Mouse (Mus musculus) forebrain, embryonic 11.5 days (tissue): ENCODE data around the gene Myo9b. TPM values are rescaled to one million over a fixed set of nuclear protein-coding genes. Genes with fewer than 3 reads are reported as not detected.

Experiments
- ATAC-seq: fragments of 200-750 bp; cut with Nextera tagmentation; replicated peaks from 2 replicates; pipeline ENCODE4 v1.8.0; 2017; ENCODE audit warnings: moderate TSS enrichment; ENCODE audit not compliant: low FRiP score
- DNase-seq: peaks from one replicate; pipeline ENCODE4 v3.0.0-alpha.2; 2017; ENCODE audit warnings: low spot score
- H3K27ac ChIP-seq: fragments of 300-500 bp; sonication (generic); 2 replicates; pipeline ENCODE4 v1.5.1; 2014; ENCODE audit warnings: low read depth, low read length
- H3K27me3 ChIP-seq: fragments of 300-500 bp; sonication (generic); 2 replicates; pipeline ENCODE4 v1.6.1; 2014; ENCODE audit warnings: mild to moderate bottlenecking, low read length, mixed read lengths; ENCODE audit not compliant: control insufficient read depth, insufficient read depth
- H3K36me3 ChIP-seq: fragments of 300-500 bp; sonication (generic); 2 replicates; pipeline ENCODE4 v1.6.1; 2014; ENCODE audit warnings: mild to moderate bottlenecking, low read length, moderate library complexity, mixed read lengths; ENCODE audit not compliant: control insufficient read depth, insufficient read depth
- H3K4me1 ChIP-seq: fragments of 300-500 bp; sonication (generic); replicated peaks from 2 replicates; pipeline ENCODE4 v1.6.1; 2014; ENCODE audit warnings: low read length, mixed read lengths; ENCODE audit not compliant: control insufficient read depth, insufficient read depth
- H3K4me2 ChIP-seq: fragments of 300-500 bp; sonication (generic); 2 replicates; pipeline ENCODE4 v1.6.1; 2014; ENCODE audit warnings: low read depth, mild to moderate bottlenecking, low read length, moderate library complexity, mixed read lengths; ENCODE audit not compliant: severe bottlenecking
- H3K4me3 ChIP-seq: fragments of 300-500 bp; sonication (generic); 2 replicates; pipeline ENCODE4 v1.5.1; 2014; ENCODE audit warnings: low read depth, low read length
- H3K9ac ChIP-seq: fragments of 300-500 bp; sonication (generic); 2 replicates; pipeline ENCODE4 v1.6.1; 2014; ENCODE audit warnings: low read length
- H3K9me3 ChIP-seq: fragments of 300-500 bp; sonication (generic); 2 replicates; pipeline ENCODE4 v1.6.1; 2016; ENCODE audit warnings: low read length, mixed read lengths; ENCODE audit not compliant: control insufficient read depth
- WGBS: fragments of 180-500 bp; shearing (Covaris S2); extraction: QIAGEN DNeasy Blood & Tissue Kit; methylation state at CpG from one replicate; pipeline ENCODE4 v1.1.7; 2014; 5-methylcytosine and 5-hydroxymethylcytosine counted together
- polyA plus RNA-seq: library from polyadenylated mRNA; unstranded; fragments of >200 nt; fragmentation: Nextera tagmentation; extraction: Ambion mirVana; gene quantifications from 2 replicates; pipeline ENCODE4 v1.2.1, GENCODE M21; 2014

Gene Myo9b
- polyA plus RNA-seq, 1 experiment from 2014 or later, result 24.3 TPM

- H3K9ac ChIP-seq, result no peak overlapping the region
- H3K4me1 ChIP-seq, result no peaks in the 10 kb centered on the region
- ATAC-seq (no peak), DNase-seq (no peak)
- H3K4me2 ChIP-seq, result no peak overlapping the region
- H3K9me3 ChIP-seq, result no peaks in the 10 kb centered on the region; the same call in 1 of the 2 replicates
- H3K4me3 ChIP-seq, result no peak overlapping the region
- WGBS, result 97% methylated on average over 1 of the region's 1 CpGs
- H3K27ac ChIP-seq, result no peak overlapping the region
- no peaks in the 10 kb centered on the region for H3K36me3 ChIP-seq
- no peaks in the 10 kb centered on the region for H3K27me3 ChIP-seq
Observed at GRCm38 (mm10) chr8:71302788-71303187, 30.3 kb downstream of the Myo9b start.

GRCm38 (mm10) chr8:71303632-71304031, 31.1 kb downstream of the Myo9b start:
- ATAC-seq (no peak), DNase-seq (no peak)
- Histone ChIP-seq H3K4me2 (no peak overlapping the region), H3K4me1 (no peaks in the 10 kb centered on the region), H3K4me3 (no peak overlapping the region), H3K27me3 (no peaks in the 10 kb centered on the region), H3K9me3 (no peaks in the 10 kb centered on the region; the same call in 1 of the 2 replicates), H3K9ac (no peak overlapping the region), H3K36me3 (no peaks in the 10 kb centered on the region), H3K27ac (no peak overlapping the region)
- whole genome bisulfite sequencing, result 78% methylated on average over 1 of the region's 1 CpGs

- Histone ChIP-seq H3K4me3 (no peak overlapping the region), H3K9ac (no peak overlapping the region), H3K36me3 (no peaks in the 10 kb centered on the region), H3K9me3 (no peaks in the 10 kb centered on the region; the same call in 1 of the 2 replicates), H3K27me3 (no peaks in the 10 kb centered on the region), H3K4me2 (no peak overlapping the region), H3K27ac (no peak overlapping the region), H3K4me1 (no peaks in the 10 kb centered on the region)
- ATAC-seq (no peak), DNase-seq (no peak)
- 87% methylated on average over 1 of the region's 1 CpGs for WGBS
Observed at GRCm38 (mm10) chr8:71305988-71306387, 33.5 kb downstream of the Myo9b start.

- no peak overlapping the region for H3K4me2 ChIP-seq
- WGBS, result 84% methylated on average over 1 of the region's 1 CpGs
- H3K36me3 ChIP-seq, result no peaks in the 10 kb centered on the region
- no peak overlapping the region for H3K27ac ChIP-seq
- H3K27me3 ChIP-seq, result no peaks in the 10 kb centered on the region
- no peak overlapping the region for H3K4me3 ChIP-seq
- ATAC-seq, result no peak
- H3K9me3 ChIP-seq, result no peaks in the 10 kb centered on the region; the same call in 1 of the 2 replicates
- H3K4me1 ChIP-seq, result no peaks in the 10 kb centered on the region
- DNase-seq, result no peak
- H3K9ac ChIP-seq, result no peak overlapping the region
Observed at GRCm38 (mm10) chr8:71307371-71307770, 34.9 kb downstream of the Myo9b start.

DNA sequence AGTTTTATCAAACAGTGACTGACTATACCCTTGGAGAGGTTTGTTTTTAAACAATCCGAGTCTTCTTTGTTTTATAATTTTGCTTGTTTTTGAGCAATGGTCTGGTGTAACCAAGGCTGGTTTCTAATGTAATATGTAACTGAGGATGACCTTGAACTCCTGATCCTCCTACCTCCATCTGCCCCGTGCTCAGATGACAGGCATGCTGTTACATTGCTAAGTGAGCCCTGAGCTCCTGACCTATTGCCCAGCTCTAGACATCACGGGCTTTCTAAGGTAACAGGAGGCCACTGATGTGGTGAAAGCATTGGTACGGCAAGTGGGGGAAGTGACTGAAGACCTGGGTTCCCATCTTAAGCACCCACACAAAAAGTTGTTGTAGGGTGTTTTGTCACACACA, 35.4 kb downstream of the Myo9b start:
- H3K4me3 ChIP-seq, result no peak overlapping the region
- 91% methylated on average over 4 of the region's 4 CpGs for WGBS
- H3K4me1 ChIP-seq, result no peaks in the 10 kb centered on the region
- no peaks in the 10 kb centered on the region for H3K36me3 ChIP-seq
- DNase-seq (no peak), ATAC-seq (no peak)
- no peak overlapping the region for H3K27ac ChIP-seq
- H3K4me2 ChIP-seq, result no peak overlapping the region
- no peak overlapping the region for H3K9ac ChIP-seq
- H3K27me3 ChIP-seq, result no peaks in the 10 kb centered on the region
- H3K9me3 ChIP-seq, result no peaks in the 10 kb centered on the region; the same call in 1 of the 2 replicates

GRCm38 (mm10) chr8:71310446-71310845, 37.9 kb downstream of the Myo9b start:
- no peak overlapping the region for H3K4me2 ChIP-seq
- H3K27me3 ChIP-seq, result no peaks in the 10 kb centered on the region
- no peaks in the 10 kb centered on the region for H3K9me3 ChIP-seq
- no peak overlapping the region for H3K9ac ChIP-seq
- no peaks in the 10 kb centered on the region for H3K4me1 ChIP-seq
- H3K36me3 ChIP-seq, result no peaks in the 10 kb centered on the region; the same call in 1 of the 2 replicates
- no peak for DNase-seq
- WGBS, result 87% methylated on average over 6 of the region's 6 CpGs
- H3K4me3 ChIP-seq, result no peak overlapping the region
- ATAC-seq, result no peak
- H3K27ac ChIP-seq, result no peak overlapping the region

DNA sequence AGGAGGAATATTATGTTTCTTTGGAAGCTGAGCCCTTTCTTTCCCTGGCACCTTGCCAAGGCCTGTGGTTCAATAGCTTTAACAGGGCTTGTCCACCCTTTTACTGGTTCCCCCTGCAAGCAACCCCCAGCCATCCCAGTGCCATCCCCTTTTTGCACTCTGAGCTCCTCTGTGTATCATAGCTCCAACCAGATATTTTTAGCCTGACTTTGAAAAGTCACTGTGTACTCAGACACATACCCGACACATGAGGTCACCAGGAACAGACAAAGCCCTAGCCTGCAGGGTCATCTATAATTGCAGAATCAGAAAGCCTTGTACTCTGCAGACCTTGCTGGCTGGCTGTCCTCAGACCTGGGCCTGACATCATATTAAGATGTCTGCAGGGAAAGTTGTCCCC, 40.2 kb downstream of the Myo9b start:
- H3K27ac ChIP-seq, result no peak overlapping the region

GRCm38 (mm10) chr8:71313951-71314350, 41.4 kb downstream of the Myo9b start:
- Histone ChIP-seq H3K4me3 (no peak overlapping the region), H3K4me2 (no peak overlapping the region), H3K4me1 (no peaks in the 10 kb centered on the region), H3K9me3 (no peaks in the 10 kb centered on the region), H3K27me3 (no peaks in the 10 kb centered on the region), H3K36me3 (no peaks in the 10 kb centered on the region; the same call in 1 of the 2 replicates), H3K27ac (no peak overlapping the region), H3K9ac (no peak overlapping the region)
- DNase-seq, result no peak
- 91% methylated on average over 2 of the region's 2 CpGs for WGBS
- ATAC-seq, result no peak

More for the DNA sequence above, 40.2 kb downstream of the Myo9b start:
- H3K36me3 ChIP-seq, result no peaks in the 10 kb centered on the region; the same call in 1 of the 2 replicates
- DNase-seq, result no peak
- no peak overlapping the region for H3K9ac ChIP-seq
- no peak for ATAC-seq
- no peak overlapping the region for H3K4me3 ChIP-seq
- no peaks in the 10 kb centered on the region for H3K9me3 ChIP-seq
- no peaks in the 10 kb centered on the region for H3K4me1 ChIP-seq
- H3K27me3 ChIP-seq, result no peaks in the 10 kb centered on the region
- H3K4me2 ChIP-seq, result no peak overlapping the region
- WGBS, result 67% methylated on average over 1 of the region's 1 CpGs

GRCm38 (mm10) chr8:71315972-71316371, 43.5 kb downstream of the Myo9b start:
- 93% methylated on average over 5 of the region's 5 CpGs for WGBS
- ATAC-seq, result no peak

More at GRCm38 (mm10) chr8:71315972-71316371, 43.5 kb downstream of the Myo9b start:
- Histone ChIP-seq H3K9ac (no peak overlapping the region), H3K4me3 (no peak overlapping the region), H3K4me2 (no peak overlapping the region), H3K27me3 (no peaks in the 10 kb centered on the region), H3K27ac (no peak overlapping the region), H3K36me3 (no peaks in the 10 kb centered on the region; the same call in 1 of the 2 replicates), H3K9me3 (no peaks in the 10 kb centered on the region), H3K4me1 (no peaks in the 10 kb centered on the region)
- DNase-seq, result no peak
